Mouse (Mus musculus) small intestine, adult 2 months (tissue): Measurements from ENCODE around the gene Wdr47. TPM values are rescaled to one million over a fixed set of nuclear protein-coding genes. Genes with fewer than 3 reads are reported as not detected.

Source experiments
- H3K27ac ChIP-seq: fragments of 200-500 bp; 2 replicates; pipeline ENCODE4 v1.5.1; 2012; ENCODE audit warnings: low read depth, low read length, control low read depth, inconsistent platforms; ENCODE audit not compliant: insufficient read depth
- H3K27me3 ChIP-seq: fragments of 200-500 bp; 2 replicates; pipeline ENCODE4 v1.6.1; 2012; ENCODE audit warnings: mild to moderate bottlenecking, moderate library complexity, low read length, inconsistent platforms; ENCODE audit not compliant: control insufficient read depth, insufficient read depth
- H3K36me3 ChIP-seq: fragments of 200-500 bp; 2 replicates; pipeline ENCODE4 v1.6.1; 2012; ENCODE audit warnings: mild to moderate bottlenecking, low read length, control low read depth, inconsistent platforms; ENCODE audit not compliant: control insufficient read depth, insufficient read depth
- H3K4me1 ChIP-seq: fragments of 200-500 bp; 2 replicates; pipeline ENCODE4 v1.6.1; 2012; ENCODE audit warnings: low read length, inconsistent platforms, mixed read lengths; ENCODE audit not compliant: control insufficient read depth, insufficient read depth, insufficient read length
- H3K4me3 ChIP-seq: fragments of 200-500 bp; 2 replicates; pipeline ENCODE4 v1.5.1; 2012; ENCODE audit warnings: low read depth, mild to moderate bottlenecking, control low read depth, inconsistent platforms, low read length, moderate library complexity
- CTCF ChIP-seq: fragments of 200-500 bp; IDR thresholded peaks from 2 replicates; pipeline ENCODE4 v1.5.1; 2012; ENCODE audit warnings: low read depth, mild to moderate bottlenecking, control low read depth, inconsistent platforms, low read length, moderate library complexity, mixed read lengths; ENCODE audit not compliant: insufficient replicate concordance, insufficient read length; ENCODE audit errors: extremely low read depth
- POLR2A ChIP-seq: fragments of 200-500 bp; IDR thresholded peaks from 2 replicates; pipeline ENCODE4 v1.6.1; 2012; ENCODE audit warnings: low read depth, mild to moderate bottlenecking, control low read depth, inconsistent platforms, low read length, moderate library complexity
- WGBS: fragments of 180-500 bp; shearing (Covaris S2); methylation state at CpG from one replicate; pipeline ENCODE4 v1.1.7; 2018; 5-methylcytosine and 5-hydroxymethylcytosine counted together
- polyA plus RNA-seq: library from polyadenylated mRNA; depleted of rRNA; stranded (reverse); fragments of >200 nt; gene quantifications from 2 replicates; pipeline ENCODE4 v1.2.3, GENCODE M21; 2012; rRNA removed

Gene Wdr47
- polyA plus RNA-seq, 1 experiment: 1.3 TPM

DNA sequence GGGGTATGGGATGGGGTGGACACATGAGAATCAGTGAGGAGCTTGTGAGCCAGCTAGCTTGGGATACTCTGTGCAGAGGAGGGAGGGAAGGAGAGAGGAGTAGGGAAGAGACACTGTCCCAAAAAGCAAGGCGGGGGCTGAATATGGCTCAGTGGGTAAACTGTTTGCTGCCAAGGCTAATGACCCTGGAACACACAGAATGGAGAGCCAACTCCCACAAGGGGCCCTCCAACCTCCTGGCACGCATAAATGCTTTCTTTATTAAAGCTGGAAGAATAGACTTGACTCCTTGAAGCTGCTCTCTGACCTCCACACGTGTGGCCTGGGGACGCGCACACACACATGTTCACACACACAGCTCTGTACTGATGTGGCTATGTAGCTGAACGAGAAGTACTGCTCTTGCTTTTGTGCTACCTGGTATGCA, 97.9 kb downstream of the Wdr47 start:
- no peak overlapping the region for H3K27ac ChIP-seq
- no peaks in the 10 kb centered on the region for H3K4me1 ChIP-seq
- no peak overlapping the region for H3K4me3 ChIP-seq
- H3K27me3 ChIP-seq: no peaks in the 10 kb centered on the region
- TF ChIP-seq CTCF (no peak), POLR2A (no peak)
- WGBS: 86% methylated on average over 6 of the region's 6 CpGs
- H3K36me3 ChIP-seq: peaks cover 50% of the 10 kb centered on the region

GRCm38 (mm10) chr3:108689446-108689845, 98.4 kb downstream of the Wdr47 start:
- H3K27me3 ChIP-seq: no peaks in the 10 kb centered on the region
- no peak overlapping the region for H3K27ac ChIP-seq
- H3K4me1 ChIP-seq: no peaks in the 10 kb centered on the region
- H3K36me3 ChIP-seq: peaks cover 49% of the 10 kb centered on the region
- WGBS: 89% methylated on average over 8 of the region's 8 CpGs
- no peak for TF ChIP-seq CTCF
- TF ChIP-seq POLR2A: no peak
- no peak overlapping the region for H3K4me3 ChIP-seq

- H3K4me3 ChIP-seq: no peak overlapping the region
- peaks cover 52% of the 10 kb centered on the region for H3K36me3 ChIP-seq
- H3K27ac ChIP-seq: no peak overlapping the region
- WGBS: 76% methylated on average over 4 of the region's 4 CpGs
- no peaks in the 10 kb centered on the region for H3K27me3 ChIP-seq
- TF ChIP-seq CTCF (no peak), POLR2A (no peak)
- no peaks in the 10 kb centered on the region for H3K4me1 ChIP-seq
These were observed 98.9 kb downstream of the Wdr47 start for GRCm38 (mm10) chr3:108689979-108690378.

GRCm38 (mm10) chr3:108694321-108694720, 103.2 kb downstream of the Wdr47 start:
- no peak for TF ChIP-seq POLR2A
- no peak for TF ChIP-seq CTCF
- 84% methylated on average over 9 of the region's 9 CpGs for WGBS
- H3K36me3 ChIP-seq: peaks cover 48% of the 10 kb centered on the region
- no peak overlapping the region for H3K27ac ChIP-seq
- H3K4me3 ChIP-seq: no peak overlapping the region
- H3K27me3 ChIP-seq: no peaks in the 10 kb centered on the region
- H3K4me1 ChIP-seq: no peaks in the 10 kb centered on the region

Other genes with a start within 250 kb of the Wdr47 start
- not detected in 2 replicates for gene Mybphl, start 226.4 kb upstream of the Wdr47 start, polyA plus RNA-seq
- gene Psrc1, start 207.4 kb upstream of the Wdr47 start, polyA plus RNA-seq: 1.3 and 5.3 TPM in 2 replicates
- gene Celsr2, start 175.7 kb upstream of the Wdr47 start, polyA plus RNA-seq: 2.7 and 8.2 TPM in 2 replicates
- 11.7 and 28.1 TPM in 2 replicates for gene Sars, start 146.1 kb upstream of the Wdr47 start, polyA plus RNA-seq
- not detected in 2 replicates for gene 1700013F07Rik, start 57.1 kb upstream of the Wdr47 start, polyA plus RNA-seq
- 15.2 and 19.4 TPM in 2 replicates for gene 5330417C22Rik, start 54.7 kb upstream of the Wdr47 start, polyA plus RNA-seq
- gene Tmem167b, start 28.8 kb upstream of the Wdr47 start, polyA plus RNA-seq: 1.4 and 2.9 TPM in 2 replicates
- gene Taf13, start 19.6 kb upstream of the Wdr47 start, polyA plus RNA-seq: 0.06 and 0.51 TPM in 2 replicates
- 7.3 and 17.7 TPM in 2 replicates for gene Clcc1, start 62.6 kb downstream of the Wdr47 start, polyA plus RNA-seq
- 4.6 and 8.7 TPM in 2 replicates for gene Gpsm2, start 131.0 kb downstream of the Wdr47 start, polyA plus RNA-seq
- gene Aknad1, start 148.4 kb downstream of the Wdr47 start, polyA plus RNA-seq: not detected in 2 replicates
- 1.7 and 4.5 TPM in 2 replicates for gene Stxbp3, start 249.2 kb downstream of the Wdr47 start, polyA plus RNA-seq